Mouse (Mus musculus): ENCODE results near the gene Pard3.

DNA sequence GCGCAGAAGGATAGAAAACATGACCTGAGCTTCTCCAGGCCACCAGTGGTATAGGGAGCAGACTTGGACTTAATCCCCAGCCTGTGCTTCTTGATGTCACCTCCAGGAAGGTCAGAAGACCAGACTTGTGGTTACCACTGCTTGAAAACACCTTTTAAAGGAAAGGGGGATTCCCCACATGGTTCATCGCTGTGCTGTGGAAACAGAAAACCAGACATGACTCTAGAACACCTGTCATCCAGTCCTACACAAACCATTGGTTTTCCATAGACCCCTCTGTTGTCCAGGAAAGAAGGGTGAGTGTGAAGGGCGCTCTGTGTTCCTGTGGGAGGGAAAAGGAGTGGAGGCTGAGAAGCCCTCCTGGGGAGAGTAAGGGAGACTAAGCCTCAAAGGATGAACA is 591.9 kb downstream of the Pard3 start:
- TF ChIP-seq POLR2A (IDR thresholded peaks at IDR 0.05; ENCODE audit: borderline replicate concordance, extremely low read depth, insufficient read depth, insufficient read length, poor library complexity, severe bottlenecking) (no peak), CTCF (IDR thresholded peaks at IDR 0.05; ENCODE audit: borderline replicate concordance, extremely low read depth, insufficient read depth, insufficient read length) (no peak)
